Mouse (Mus musculus) spleen, postnatal 10 days (tissue): ENCODE measurements at regions not wholly inside any gene's neighbourhood (a gene's known extent, or its start where the extent isn't known, plus 50 kb on each side); places are given as distances from the start of the nearest gene placed in this dataset.

ENCODE experiments used
- DNase-seq, 2 experiments: peaks; one replicate each; pipeline ENCODE4 v3.0.0; 2021 to 2022; ENCODE audit warnings: low spot score in 2 of 2

- no peak for DNase-seq
These were observed 84.3 kb upstream of the Rbpj start for GRCm38 (mm10) chr5:53381492-53382199.

- no peak for DNase-seq
These were observed 81.9 kb upstream of the Rbpj start for GRCm38 (mm10) chr5:53384026-53384425.

GRCm38 (mm10) chr5:53385513-53386148, 80.3 kb upstream of the Rbpj start:
- no peak for DNase-seq

GRCm38 (mm10) chr5:53393571-53393970, 72.4 kb upstream of the Rbpj start:
- no peak for DNase-seq

- no peak for DNase-seq
These were observed 71.4 kb upstream of the Rbpj start for GRCm38 (mm10) chr5:53394560-53394959.

- no peak for DNase-seq
These were observed 67.4 kb upstream of the Rbpj start for GRCm38 (mm10) chr5:53398428-53399058.

- no peak for DNase-seq
These were observed 64.9 kb upstream of the Rbpj start for GRCm38 (mm10) chr5:53401093-53401492.

- no peak for DNase-seq
These were observed 63.9 kb upstream of the Rbpj start for GRCm38 (mm10) chr5:53402022-53402421.

GRCm38 (mm10) chr5:53402619-53403151, 63.3 kb upstream of the Rbpj start:
- DNase-seq: no peak

- no peak for DNase-seq
These were observed 60.0 kb upstream of the Rbpj start for GRCm38 (mm10) chr5:53405929-53406328.

- DNase-seq: no peak
These were observed 58.3 kb upstream of the Rbpj start for GRCm38 (mm10) chr5:53407646-53408045.

GRCm38 (mm10) chr5:53408235-53408634, 57.7 kb upstream of the Rbpj start:
- no peak for DNase-seq

- no peak for DNase-seq
These were observed 56.2 kb upstream of the Rbpj start for GRCm38 (mm10) chr5:53409740-53410139.

- DNase-seq: no peak
These were observed 53.4 kb upstream of the Rbpj start for GRCm38 (mm10) chr5:53412391-53413075.

- no peak for DNase-seq
These were observed 52.3 kb upstream of the Rbpj start for GRCm38 (mm10) chr5:53413677-53414076.

- DNase-seq: no peak
These were observed 50.5 kb upstream of the Rbpj start for GRCm38 (mm10) chr5:53415472-53415871.
